Mouse (Mus musculus) testis, adult 2 months (tissue): ENCODE measurements around the gene Gstm1.

Source experiments
- CTCF ChIP-seq: fragments of 200-500 bp; IDR thresholded peaks from 2 replicates; pipeline ENCODE4 v1.5.1; 2012; ENCODE audit warnings: low read depth, mild to moderate bottlenecking, inconsistent platforms, low read length, moderate library complexity; ENCODE audit not compliant: control insufficient read depth, insufficient read depth, insufficient replicate concordance
- POLR2A ChIP-seq: fragments of 200-500 bp; IDR thresholded peaks from 2 replicates; pipeline ENCODE4 v1.6.1; 2012; ENCODE audit warnings: low read depth, mild to moderate bottlenecking, inconsistent platforms, low read length, moderate library complexity; ENCODE audit not compliant: control insufficient read depth

- TF ChIP-seq CTCF (no peak), POLR2A (no peak)
Measured at GRCm38 (mm10) chr3:108067370-108067934, 49.7 kb upstream of the Gstm1 start.
